Mouse (Mus musculus) midbrain, embryonic 15.5 days (tissue): ENCODE data around the gene Trem2. TPM values are rescaled to one million over a fixed set of nuclear protein-coding genes. Genes with fewer than 3 reads are reported as not detected.
"Not testable (repeated sequence)": the region's sequence is repeated elsewhere in the genome, so short reads cannot be mapped to it uniquely, and the experiment has no call there.

Source experiments
- ATAC-seq: fragments of 200-750 bp; cut with Nextera tagmentation; replicated peaks from 2 replicates; pipeline ENCODE4 v1.8.0; 2017; ENCODE audit warnings: moderate TSS enrichment
- H3K27ac ChIP-seq: fragments of 300-500 bp; sonication (generic); 2 replicates; pipeline ENCODE4 v1.5.1; 2015; ENCODE audit warnings: mild to moderate bottlenecking, inconsistent platforms
- H3K27me3 ChIP-seq: fragments of 300-500 bp; sonication (generic); replicated peaks from 2 replicates; pipeline ENCODE4 v1.6.1; 2015; ENCODE audit warnings: inconsistent platforms
- H3K36me3 ChIP-seq: fragments of 300-500 bp; sonication (generic); replicated peaks from 2 replicates; pipeline ENCODE4 v1.6.1; 2015; ENCODE audit warnings: inconsistent platforms
- H3K4me1 ChIP-seq: fragments of 300-500 bp; sonication (generic); 2 replicates; pipeline ENCODE4 v1.6.1; 2015; ENCODE audit warnings: inconsistent platforms
- H3K4me2 ChIP-seq: fragments of 300-500 bp; sonication (generic); 2 replicates; pipeline ENCODE4 v1.6.1; 2015; ENCODE audit warnings: inconsistent platforms, mild to moderate bottlenecking, moderate library complexity
- H3K4me3 ChIP-seq: fragments of 300-500 bp; sonication (generic); 2 replicates; pipeline ENCODE4 v1.5.1; 2015; ENCODE audit warnings: mild to moderate bottlenecking, inconsistent platforms
- H3K9ac ChIP-seq: fragments of 300-500 bp; sonication (generic); 2 replicates; pipeline ENCODE4 v1.6.1; 2015; ENCODE audit warnings: mild to moderate bottlenecking, inconsistent platforms
- H3K9me3 ChIP-seq: fragments of 300-500 bp; sonication (generic); 2 replicates; pipeline ENCODE4 v1.6.1; 2016; ENCODE audit warnings: inconsistent platforms
- WGBS: fragments of 180-500 bp; shearing (Covaris S2); methylation state at CpG from one replicate; pipeline ENCODE4 v1.1.7; 2015; ENCODE audit warnings: mixed read lengths; 5-methylcytosine and 5-hydroxymethylcytosine counted together
- polyA plus RNA-seq: library from polyadenylated mRNA; unstranded; fragments of >200 nt; fragmentation: Nextera tagmentation; extraction: Ambion mirVana; gene quantifications from 2 replicates; pipeline ENCODE4 v1.2.1, GENCODE M21; 2015

Gene Trem2
- polyA plus RNA-seq = 3.9 and 4.2 TPM in 2 replicates

DNA sequence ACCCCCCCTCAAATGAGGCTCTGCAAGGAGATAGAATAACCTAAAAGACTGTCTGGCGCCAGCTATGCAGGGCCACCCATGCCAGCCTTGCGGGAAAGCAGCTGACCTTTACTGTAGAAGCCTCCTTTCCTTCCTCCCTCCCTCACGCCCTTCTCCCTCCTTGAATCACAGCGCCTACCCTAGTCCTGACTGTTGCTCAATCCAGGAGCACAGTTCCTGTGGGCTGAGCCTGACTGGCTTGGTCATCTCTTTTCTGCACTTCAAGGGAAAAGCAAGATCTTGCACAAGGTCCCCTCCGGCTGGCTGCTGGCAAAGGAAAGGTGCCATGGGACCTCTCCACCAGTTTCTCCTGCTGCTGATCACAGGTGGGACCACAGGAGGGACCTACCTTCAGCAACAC, at the start of gene Trem2:
TSS of gene Trem2 (plus strand) at position 171 of the 400 bp plus-strand sequence.
- WGBS = 79% methylated on average over 5 of the region's 5 CpGs
- H3K4me3 ChIP-seq = no peak within 1 kb of the TSS
- no peaks in the 10 kb centered on the region for H3K27me3 ChIP-seq
- H3K9me3 ChIP-seq = no peaks in the 10 kb centered on the region
- H3K27ac ChIP-seq = no peak within 1 kb of the TSS
- ATAC-seq = no peak
- H3K9ac ChIP-seq = no peak within 1 kb of the TSS
- H3K36me3 ChIP-seq = no peaks in the 10 kb centered on the region
- H3K4me2 ChIP-seq = no peak within 1 kb of the TSS
- H3K4me1 ChIP-seq = no peaks in the 10 kb centered on the region

- Histone ChIP-seq H3K27me3 (no peaks in the 10 kb centered on the region), H3K4me2 (no peak within 1 kb of the TSS), H3K4me3 (no peak within 1 kb of the TSS), H3K27ac (no peak within 1 kb of the TSS), H3K9me3 (no peaks in the 10 kb centered on the region), H3K4me1 (no peaks in the 10 kb centered on the region), H3K36me3 (no peaks in the 10 kb centered on the region), H3K9ac (no peak within 1 kb of the TSS)
- 44% methylated on average over 3 of the region's 4 CpGs for WGBS
- no peak for ATAC-seq
Observed at GRCm38 (mm10) chr17:48299203-48299602, 47.0 kb upstream of the Trem2 start, which contains the start of gene Treml2. TSS of gene Treml2 (plus strand) at chr17:48299498.

DNA sequence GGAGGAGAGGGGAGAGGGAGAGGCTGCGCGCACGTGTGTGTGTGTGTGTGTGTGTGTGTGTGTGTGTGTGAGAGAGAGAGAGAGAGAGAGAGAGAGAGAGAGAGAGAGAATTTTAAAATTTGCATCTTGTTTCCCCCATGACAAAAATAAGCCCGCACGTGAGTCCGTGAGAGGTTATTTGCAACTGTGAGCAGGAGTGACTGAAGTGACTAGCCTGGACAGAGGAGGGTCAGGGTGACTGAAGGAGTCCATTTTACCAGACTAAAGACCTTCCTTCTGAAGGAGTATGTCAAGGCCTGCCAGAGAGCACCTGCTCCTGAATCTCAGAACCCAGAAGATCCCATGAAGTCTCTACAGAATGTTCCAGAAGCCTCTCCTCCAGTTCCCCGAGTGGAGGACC, 46.4 kb upstream of the Trem2 start:
- no peak overlapping the region for H3K9ac ChIP-seq
- 50% methylated on average over 7 of the region's 7 CpGs for WGBS
- ATAC-seq = no peak

DNA sequence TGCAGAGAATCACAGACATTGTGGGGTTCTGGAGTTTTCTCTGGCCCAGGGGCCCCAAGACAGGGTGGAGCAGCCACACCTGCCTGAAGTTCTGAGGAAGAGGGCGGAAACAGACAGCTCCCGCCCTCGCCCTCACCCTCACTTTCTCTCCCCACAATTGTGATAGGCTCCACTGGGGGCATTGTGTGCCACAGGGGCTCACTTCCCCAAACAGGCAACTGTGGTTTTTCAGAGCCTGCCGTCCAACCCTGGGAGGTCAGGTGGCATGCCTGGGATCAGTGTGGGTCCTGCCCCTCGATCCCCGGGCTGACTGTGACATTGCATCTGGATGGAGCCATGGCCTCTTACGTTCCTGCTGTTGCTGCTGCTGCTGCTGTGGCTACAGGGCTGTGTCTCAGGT, 46.0 kb upstream of the Trem2 start:
- Histone ChIP-seq H3K4me2 (no peak overlapping the region), H3K27me3 (no peaks in the 10 kb centered on the region), H3K4me1 (no peaks in the 10 kb centered on the region), H3K9ac (no peak overlapping the region), H3K36me3 (no peaks in the 10 kb centered on the region), H3K9me3 (no peaks in the 10 kb centered on the region), H3K4me3 (no peak overlapping the region), H3K27ac (no peak overlapping the region)
- no peak for ATAC-seq
- WGBS = 77% methylated on average over 7 of the region's 7 CpGs

More for the DNA sequence above, 46.4 kb upstream of the Trem2 start:
- no peak overlapping the region for H3K4me2 ChIP-seq
- H3K27ac ChIP-seq = no peak overlapping the region
- H3K27me3 ChIP-seq = no peaks in the 10 kb centered on the region
- H3K36me3 ChIP-seq = no peaks in the 10 kb centered on the region
- no peak overlapping the region for H3K4me3 ChIP-seq
- no peaks in the 10 kb centered on the region for H3K9me3 ChIP-seq
- no peaks in the 10 kb centered on the region for H3K4me1 ChIP-seq

DNA sequence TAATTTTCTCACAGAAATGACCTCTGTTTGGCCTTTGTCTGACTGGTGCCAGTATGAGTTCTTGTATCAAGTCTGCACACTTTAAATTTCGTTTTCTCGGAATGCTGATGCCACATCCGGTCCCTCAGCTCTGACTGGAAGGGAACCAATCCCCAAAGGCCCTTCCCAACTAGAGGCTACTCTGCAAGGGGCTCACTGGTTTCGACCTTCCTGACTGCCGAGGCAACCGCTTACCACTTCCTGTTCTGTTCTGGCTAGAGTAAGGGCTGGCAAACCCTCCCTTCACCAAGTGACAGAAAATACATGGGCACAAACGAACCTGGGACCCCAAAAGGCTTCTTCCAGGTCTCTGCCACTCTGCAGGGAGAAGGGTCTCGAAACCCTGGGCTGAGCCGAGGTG, 45.3 kb upstream of the Trem2 start:
- no peaks in the 10 kb centered on the region for H3K9me3 ChIP-seq
- H3K4me3 ChIP-seq = no peak overlapping the region
- no peak overlapping the region for H3K9ac ChIP-seq
- H3K36me3 ChIP-seq = no peaks in the 10 kb centered on the region
- no peak for ATAC-seq
- no peak overlapping the region for H3K4me2 ChIP-seq
- H3K27me3 ChIP-seq = no peaks in the 10 kb centered on the region
- no peak overlapping the region for H3K27ac ChIP-seq
- no peaks in the 10 kb centered on the region for H3K4me1 ChIP-seq
- WGBS = 76% methylated on average over 9 of the region's 9 CpGs

DNA sequence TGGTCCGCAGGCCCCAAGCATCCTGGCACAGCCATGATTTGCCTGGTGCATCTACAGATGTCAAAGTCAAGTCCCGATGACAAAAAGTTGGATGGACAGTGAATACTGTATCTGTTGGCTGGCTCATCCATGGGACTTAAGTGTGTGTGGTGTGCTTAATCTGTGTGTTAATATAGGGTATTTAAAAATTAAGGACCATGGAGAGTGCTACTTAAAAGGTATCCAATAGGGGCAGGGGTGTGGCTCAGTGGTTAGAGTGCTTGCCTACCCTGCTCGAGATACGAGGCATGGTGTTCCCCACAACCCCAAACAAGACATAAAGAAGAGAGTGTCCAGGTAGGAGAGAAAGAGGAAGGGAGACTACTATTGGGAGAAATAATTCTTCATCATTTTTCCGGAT, 44.4 kb upstream of the Trem2 start:
- H3K27me3 ChIP-seq = no peaks in the 10 kb centered on the region
- H3K27ac ChIP-seq = no peak overlapping the region
- H3K9me3 ChIP-seq = no peaks in the 10 kb centered on the region
- no peak for ATAC-seq
- no peaks in the 10 kb centered on the region for H3K36me3 ChIP-seq
- no peak overlapping the region for H3K4me3 ChIP-seq
- H3K4me1 ChIP-seq = no peaks in the 10 kb centered on the region
- 92% methylated on average over 5 of the region's 5 CpGs for WGBS
- no peak overlapping the region for H3K9ac ChIP-seq
- no peak overlapping the region for H3K4me2 ChIP-seq

DNA sequence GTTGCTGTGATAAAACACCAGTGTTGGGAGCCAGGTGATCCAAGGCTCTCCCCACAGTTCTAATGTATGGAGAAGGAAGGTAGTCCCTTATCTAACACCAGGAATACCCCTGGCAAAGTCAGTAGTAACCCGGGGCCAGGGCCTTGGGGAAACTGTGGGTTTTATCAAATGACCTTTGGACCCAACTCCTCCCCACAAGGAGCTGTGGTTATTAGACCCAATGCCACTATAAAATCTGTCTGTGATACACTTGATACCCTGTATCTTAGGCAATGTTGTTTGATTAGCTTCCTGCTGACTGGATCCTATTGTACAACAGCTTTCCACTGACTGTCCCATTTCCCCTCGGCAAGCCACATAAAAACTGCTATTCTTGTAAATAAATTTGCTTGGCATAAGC, 34.1 kb upstream of the Trem2 start:
- Histone ChIP-seq H3K27me3 (no peaks in the 10 kb centered on the region), H3K9ac (no peak overlapping the region), H3K9me3 (no peaks in the 10 kb centered on the region), H3K27ac (no peak overlapping the region), H3K36me3 (no peaks in the 10 kb centered on the region), H3K4me1 (no peaks in the 10 kb centered on the region), H3K4me2 (no peak overlapping the region), H3K4me3 (no peak overlapping the region)
- ATAC-seq = no peak
- 77% methylated on average over 2 of the region's 2 CpGs for WGBS

GRCm38 (mm10) chr17:48315905-48316579, 30.2 kb upstream of the Trem2 start, which contains the start of gene B430306N03Rik:
TSS of gene B430306N03Rik (plus strand) at chr17:48316141.
- H3K4me2 ChIP-seq, H3K4me1 ChIP-seq, H3K9ac ChIP-seq, H3K9me3 ChIP-seq, ATAC-seq, H3K27ac ChIP-seq, H3K36me3 ChIP-seq, H3K4me3 ChIP-seq, H3K27me3 ChIP-seq: not testable (repeated sequence)
- WGBS = 93% methylated on average over 3 of the region's 3 CpGs

DNA sequence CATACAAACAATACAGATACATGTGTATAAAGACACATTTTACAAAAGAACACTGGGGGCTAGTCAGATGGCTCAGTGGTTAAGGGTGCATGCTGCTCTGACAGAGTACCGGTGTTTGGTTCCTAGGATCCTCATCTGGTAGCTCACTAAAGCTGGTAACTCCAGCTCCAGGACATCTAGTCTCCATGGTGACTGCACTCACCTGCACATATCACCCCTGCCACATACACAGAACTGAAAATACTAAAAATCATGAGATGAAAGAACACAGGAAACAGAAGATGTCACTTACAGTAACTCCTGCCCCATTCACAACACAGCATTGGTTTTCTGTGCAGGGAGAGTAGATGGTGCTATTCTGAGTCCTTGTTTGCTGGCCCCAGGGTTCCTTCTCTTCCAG, 27.5 kb upstream of the Trem2 start:
- Histone ChIP-seq H3K36me3 (no peaks in the 10 kb centered on the region), H3K27me3 (no peaks in the 10 kb centered on the region), H3K9me3 (no peaks in the 10 kb centered on the region), H3K9ac (no peak overlapping the region), H3K4me3 (no peak overlapping the region), H3K4me1 (no peaks in the 10 kb centered on the region), H3K4me2 (no peak overlapping the region), H3K27ac (no peak overlapping the region)
- no peak for ATAC-seq
- WGBS = 94% methylated on average over 1 of the region's 1 CpGs

GRCm38 (mm10) chr17:48321279-48321678, 24.9 kb upstream of the Trem2 start:
- Histone ChIP-seq H3K27me3 (no peaks in the 10 kb centered on the region), H3K9me3 (no peaks in the 10 kb centered on the region), H3K9ac (no peak overlapping the region), H3K4me1 (no peaks in the 10 kb centered on the region), H3K4me2 (no peak overlapping the region), H3K27ac (no peak overlapping the region), H3K36me3 (no peaks in the 10 kb centered on the region), H3K4me3 (no peak overlapping the region)
- WGBS = 90% methylated on average over 2 of the region's 2 CpGs
- no peak for ATAC-seq

- ATAC-seq = no peak
- no peaks in the 10 kb centered on the region for H3K4me1 ChIP-seq
- H3K36me3 ChIP-seq = no peaks in the 10 kb centered on the region
- H3K4me2 ChIP-seq = no peak overlapping the region
- H3K27me3 ChIP-seq = no peaks in the 10 kb centered on the region
- WGBS = 62% methylated on average over 3 of the region's 3 CpGs
- H3K9me3 ChIP-seq = no peaks in the 10 kb centered on the region
- H3K4me3 ChIP-seq = no peak overlapping the region
- no peak overlapping the region for H3K9ac ChIP-seq
- no peak overlapping the region for H3K27ac ChIP-seq
Observed at GRCm38 (mm10) chr17:48323236-48323635, 23.0 kb upstream of the Trem2 start.

DNA sequence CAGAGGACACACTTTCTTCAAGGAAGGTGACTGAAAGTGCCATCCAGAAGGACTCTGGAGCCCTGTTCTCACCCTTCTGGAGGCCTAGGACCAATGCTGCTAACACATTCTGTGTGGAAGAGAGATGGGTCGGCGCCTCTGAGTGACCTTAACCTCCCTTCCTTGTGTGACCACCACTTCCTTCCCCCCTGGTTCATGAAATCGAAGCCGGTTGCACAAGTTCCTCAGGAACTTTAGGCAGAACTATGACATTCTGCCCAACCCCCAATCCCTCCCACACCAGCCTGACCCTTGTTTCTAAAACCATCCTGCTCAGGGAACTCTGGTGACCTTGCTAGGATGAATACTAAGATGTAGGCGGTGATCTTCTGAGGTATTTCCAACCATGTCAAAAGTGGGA, 21.9 kb upstream of the Trem2 start:
- H3K4me2 ChIP-seq = no peak overlapping the region
- no peaks in the 10 kb centered on the region for H3K36me3 ChIP-seq
- H3K4me3 ChIP-seq = no peak overlapping the region
- no peak overlapping the region for H3K27ac ChIP-seq
- H3K9me3 ChIP-seq = no peaks in the 10 kb centered on the region
- ATAC-seq = no peak
- no peak overlapping the region for H3K9ac ChIP-seq
- WGBS = 92% methylated on average over 5 of the region's 5 CpGs
- no peaks in the 10 kb centered on the region for H3K4me1 ChIP-seq
- H3K27me3 ChIP-seq = no peaks in the 10 kb centered on the region

GRCm38 (mm10) chr17:48325093-48325492, 21.1 kb upstream of the Trem2 start:
- H3K27me3 ChIP-seq = no peaks in the 10 kb centered on the region
- H3K9me3 ChIP-seq = no peaks in the 10 kb centered on the region
- no peaks in the 10 kb centered on the region for H3K4me1 ChIP-seq
- ATAC-seq = no peak
- H3K9ac ChIP-seq = no peak overlapping the region
- no peak overlapping the region for H3K4me3 ChIP-seq
- H3K4me2 ChIP-seq = no peak overlapping the region
- no peak overlapping the region for H3K27ac ChIP-seq
- 94% methylated on average over 6 of the region's 6 CpGs for WGBS
- no peaks in the 10 kb centered on the region for H3K36me3 ChIP-seq
